Mouse (Mus musculus): ENCODE measurements around the gene Chad.
A peak's percentile ranks its signal among the peaks of the same experiment; 100 is the strongest.

Chad gene

DNA sequence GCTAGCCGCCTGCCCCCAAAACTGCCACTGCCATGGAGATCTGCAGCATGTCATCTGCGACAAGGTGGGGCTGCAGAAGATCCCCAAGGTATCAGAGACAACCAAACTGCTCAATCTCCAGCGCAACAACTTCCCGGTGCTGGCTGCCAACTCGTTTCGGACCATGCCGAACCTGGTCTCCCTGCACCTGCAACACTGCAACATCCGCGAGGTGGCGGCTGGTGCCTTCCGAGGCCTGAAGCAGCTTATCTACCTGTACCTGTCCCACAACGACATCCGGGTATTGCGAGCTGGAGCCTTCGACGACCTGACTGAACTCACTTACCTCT lies 268 bp downstream of the Chad start:
- DNase-seq (ENCODE audit: extremely low spot score), result no peak

DNA sequence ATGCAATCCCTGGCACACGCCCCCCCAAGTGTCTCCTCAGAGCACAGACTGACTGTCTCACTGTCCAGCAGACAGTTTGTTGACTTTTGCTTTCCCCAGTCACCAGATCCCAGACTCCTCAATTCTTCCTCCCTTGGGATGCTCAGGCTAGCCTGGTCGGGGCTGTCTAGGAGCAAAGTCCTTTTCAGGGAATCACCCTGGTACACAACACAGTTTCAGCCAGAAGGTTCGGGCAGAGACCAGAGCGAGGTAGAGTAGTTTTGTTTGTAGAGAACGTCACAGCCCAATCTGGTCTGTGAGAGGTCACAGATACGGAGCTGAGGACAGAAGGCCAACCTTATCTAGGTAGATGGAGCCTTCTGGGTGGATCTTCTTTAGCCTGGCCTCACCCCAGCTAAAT lies 1.7 kb downstream of the Chad start:
- DNase-seq (ENCODE audit: extremely low spot score), result no peak

DNA sequence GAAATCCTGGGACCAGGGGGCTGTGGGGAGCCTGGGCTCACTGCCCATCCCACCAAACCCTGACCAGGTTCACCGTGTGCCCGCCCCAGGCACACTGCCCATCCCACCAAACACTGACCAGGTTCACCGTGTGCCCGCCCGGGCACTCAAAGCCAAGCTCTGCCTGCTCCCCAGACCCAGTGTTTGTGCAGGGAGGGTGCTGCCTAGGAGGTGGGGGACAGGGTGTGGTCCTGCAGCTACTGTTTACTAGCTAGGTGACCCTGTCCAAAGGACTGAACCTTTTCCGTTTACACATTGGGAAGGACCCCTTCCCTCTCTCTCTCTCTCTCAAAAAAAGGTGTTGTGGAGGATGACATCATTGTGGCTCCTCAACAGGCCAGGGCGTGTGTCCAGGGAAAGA lies 2.5 kb downstream of the Chad start:
- no peak for DNase-seq (ENCODE audit: extremely low spot score)

DNA sequence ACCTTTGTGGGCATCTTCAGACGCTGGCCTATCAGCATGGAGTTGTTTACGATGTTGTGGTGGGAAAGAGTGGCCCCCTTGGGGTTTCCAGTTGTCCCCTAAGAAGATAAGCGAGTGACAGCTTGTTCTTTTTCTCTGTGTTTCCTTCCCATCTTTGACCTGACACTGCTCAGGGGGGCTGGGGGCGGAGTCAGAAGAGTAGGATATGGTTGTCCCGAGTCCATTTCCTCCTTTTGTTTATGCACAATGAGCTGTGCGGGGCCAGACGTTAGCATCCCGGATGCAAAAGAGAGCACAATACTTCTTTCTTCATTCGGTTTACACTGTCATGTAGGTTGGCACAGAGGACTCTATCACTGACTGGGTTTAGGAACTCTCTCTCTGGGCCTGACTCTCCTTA lies 5.8 kb downstream of the Chad start:
- no peak for DNase-seq (ENCODE audit: extremely low spot score)

DNA sequence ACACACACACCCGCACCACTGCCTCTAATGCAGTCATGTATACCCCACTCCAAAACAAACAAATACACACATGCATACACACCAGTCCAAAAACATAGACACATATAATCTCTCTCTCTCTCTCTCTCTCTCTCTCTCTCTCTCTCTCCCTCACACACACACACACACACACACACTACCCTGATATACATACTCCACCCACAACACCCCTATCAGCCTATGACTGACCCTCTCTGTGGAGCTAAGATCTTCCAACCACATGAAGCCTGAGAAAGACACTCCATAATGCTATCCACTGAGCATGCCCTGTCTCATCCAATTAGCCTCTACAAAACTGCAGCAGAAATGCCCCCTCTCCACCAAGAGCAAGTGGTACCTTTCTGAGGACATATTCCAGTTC lies 7.0 kb downstream of the Chad start:
- DNase-seq (ENCODE audit: extremely low spot score), result no peak

DNA sequence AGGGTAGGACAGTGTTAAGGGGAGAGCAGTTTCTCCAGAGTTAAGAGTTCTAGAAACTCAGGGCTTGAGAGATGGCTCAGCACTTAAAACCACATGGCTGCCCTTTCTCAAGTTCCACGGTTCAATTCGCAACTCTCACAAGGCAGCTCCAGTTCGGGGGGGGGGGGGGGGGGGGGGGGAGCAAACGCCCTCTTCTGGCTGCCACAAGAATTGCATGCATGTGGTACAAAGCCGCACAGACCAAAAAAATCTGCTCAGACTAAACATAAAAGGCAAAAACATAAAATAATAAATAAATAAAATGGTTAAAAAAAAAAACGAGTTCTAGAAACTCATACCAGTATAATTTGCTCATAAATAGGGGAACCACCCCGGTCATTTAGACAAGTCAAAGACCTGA lies 9.7 kb downstream of the Chad start:
- no peak for DNase-seq (ENCODE audit: extremely low spot score)

DNA sequence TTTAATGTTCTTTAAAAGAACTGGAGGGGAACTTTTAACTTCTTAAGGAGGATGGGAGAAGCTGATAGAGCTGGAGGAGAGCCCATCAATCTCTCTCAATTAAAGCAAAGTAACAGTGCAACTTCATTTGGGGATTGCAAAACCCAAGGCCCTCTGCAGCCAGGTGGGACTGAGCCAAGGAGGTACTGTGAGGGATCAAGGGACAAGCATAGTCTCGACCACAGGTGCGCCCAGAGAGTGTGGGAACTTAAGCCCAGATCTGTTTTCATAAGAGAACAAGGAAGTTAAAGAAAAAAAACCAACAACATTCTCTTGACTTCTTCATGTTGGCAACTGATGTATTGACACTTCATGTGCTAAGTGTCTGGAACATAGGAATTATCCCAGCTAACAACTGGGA lies 10.2 kb downstream of the Chad start:
- no peak for DNase-seq (ENCODE audit: extremely low spot score)

DNA sequence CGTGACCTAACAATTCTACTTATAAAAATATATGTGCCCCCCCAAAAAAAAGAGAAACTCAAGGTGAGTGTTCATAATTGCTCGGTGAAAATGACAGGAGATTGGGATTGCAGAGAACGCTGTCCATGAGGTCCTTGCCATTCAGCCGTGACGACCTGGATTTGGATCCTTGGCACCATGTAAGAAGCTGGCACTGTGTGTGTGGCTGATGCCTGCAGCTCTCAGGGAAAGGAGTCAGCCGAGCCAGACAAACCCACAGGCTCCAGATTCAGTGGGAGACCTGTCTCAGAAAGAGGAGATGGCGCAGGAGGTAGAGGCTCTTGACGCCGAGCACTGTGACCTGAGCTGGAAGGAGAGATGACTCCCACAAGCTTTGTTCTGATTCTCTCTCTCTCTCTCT lies 11.5 kb downstream of the Chad start:
- no peak for DNase-seq (ENCODE audit: extremely low spot score)

DNA sequence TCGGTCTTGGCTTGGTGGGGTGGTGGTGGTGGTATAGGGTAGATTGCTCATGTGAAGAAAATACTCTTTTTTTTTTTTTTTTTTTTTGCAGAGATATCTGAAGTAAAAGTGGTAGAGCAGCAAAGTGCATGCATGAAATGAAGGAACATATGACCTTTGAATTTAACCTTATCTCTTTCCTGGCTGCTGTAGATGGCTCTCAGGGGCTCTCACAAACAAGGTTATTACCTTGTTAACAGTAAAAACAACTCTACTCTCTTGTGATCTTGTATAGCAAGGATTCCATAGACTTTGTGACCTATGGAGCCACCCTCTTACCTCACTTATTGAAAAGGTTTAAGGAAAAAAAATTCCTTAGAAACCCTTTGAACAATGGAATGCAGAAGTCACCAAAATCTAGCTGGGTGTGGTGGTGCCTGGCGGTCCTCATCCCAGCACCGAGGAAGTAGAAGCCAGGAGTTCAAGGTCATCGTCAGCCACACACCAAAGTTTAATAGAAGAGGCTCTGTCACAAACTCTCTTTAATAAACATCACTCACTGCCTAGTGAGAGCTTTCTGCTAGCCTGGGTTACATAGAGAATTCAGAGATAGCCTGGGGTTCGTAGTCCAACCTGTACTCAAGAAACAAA lies 15.4 kb downstream of the Chad start:
- no peak for DNase-seq (ENCODE audit: extremely low spot score)

DNA sequence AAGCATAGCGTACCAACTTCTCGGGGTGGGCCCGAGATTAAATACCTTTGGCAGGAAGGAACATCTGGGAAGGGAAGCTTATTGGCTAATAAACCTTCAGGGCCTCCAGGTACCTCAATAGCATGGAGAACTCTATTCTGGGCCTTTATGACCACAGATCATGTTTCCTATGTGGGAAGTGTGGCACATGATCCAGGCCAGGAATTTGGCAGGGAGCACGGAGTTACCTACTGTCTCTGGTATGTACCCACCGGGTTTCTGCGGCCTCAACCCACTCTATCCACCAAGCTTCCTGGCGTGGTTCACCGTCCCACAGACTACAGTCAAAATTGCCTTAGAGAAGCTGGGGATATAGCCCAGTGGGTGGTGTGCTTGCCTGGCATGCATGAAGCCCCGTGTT lies 20.2 kb downstream of the Chad start:
- no peak for DNase-seq (ENCODE audit: extremely low spot score)

DNA sequence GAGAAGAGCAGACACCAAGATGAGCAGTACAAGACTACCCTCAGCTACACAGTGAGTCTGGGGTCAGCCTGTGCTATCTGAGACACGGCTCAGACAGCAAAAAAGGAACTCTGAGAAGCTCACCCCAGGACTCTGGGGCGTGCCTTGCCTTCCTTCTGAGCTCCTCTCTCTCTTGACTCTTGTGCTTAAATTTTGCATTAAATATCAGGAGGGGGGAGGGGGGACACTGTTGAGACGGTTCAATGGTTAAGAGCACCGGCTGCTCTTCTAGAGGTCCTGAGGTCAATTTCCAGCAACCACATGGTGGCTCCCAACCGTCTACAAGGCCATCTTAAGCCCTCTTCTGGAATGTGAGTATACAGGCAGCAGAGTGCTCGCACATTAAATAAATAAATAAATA lies 22.7 kb downstream of the Chad start:
- no peak for DNase-seq (ENCODE audit: extremely low spot score)

DNA sequence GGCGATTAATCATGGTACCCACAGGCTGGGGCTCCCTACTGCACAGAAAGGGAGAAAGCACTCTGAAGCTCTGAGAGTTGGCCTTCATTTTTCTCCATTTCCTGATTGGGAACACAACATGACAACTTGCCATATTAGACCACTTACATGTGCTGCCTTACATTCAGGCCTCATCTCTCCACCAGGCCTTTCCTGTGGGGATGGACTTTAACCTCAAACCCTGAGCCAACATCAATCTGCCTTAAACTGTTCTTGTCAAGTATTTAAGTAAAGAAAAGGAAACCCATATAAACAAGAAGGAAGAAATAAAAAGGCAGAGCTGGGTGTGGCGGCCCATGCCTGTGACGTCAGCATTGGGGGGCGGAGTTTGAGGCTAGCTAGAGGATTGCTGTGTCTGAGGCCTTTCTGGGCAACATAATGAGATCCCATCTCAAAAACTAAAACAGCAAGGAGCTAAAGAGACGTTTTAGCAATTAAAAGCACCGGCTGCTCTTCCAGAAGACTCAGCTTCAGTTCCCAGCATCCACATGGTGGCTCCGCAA lies 31.5 kb downstream of the Chad start:
- no peak for DNase-seq (ENCODE audit: extremely low spot score)

DNA sequence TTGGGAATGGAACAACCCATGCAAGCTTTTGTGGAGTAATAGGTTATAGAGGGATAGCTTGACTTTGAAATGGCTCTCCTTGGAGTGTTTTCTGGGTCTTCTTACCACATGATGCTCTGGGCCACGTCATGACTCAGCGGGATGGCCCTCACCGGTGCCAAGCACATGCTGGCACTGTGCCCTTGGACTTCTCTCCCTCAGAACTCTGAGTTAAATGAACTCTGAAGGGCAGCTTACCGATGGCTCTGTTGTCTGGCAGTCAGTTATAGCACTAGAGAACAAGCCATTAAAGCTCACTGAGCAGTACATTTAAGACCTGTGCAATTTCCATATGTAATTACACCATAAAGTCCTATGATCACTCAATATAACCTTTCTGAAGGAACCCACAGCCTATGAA lies 32.5 kb downstream of the Chad start:
- no peak for DNase-seq (ENCODE audit: extremely low spot score)

DNA sequence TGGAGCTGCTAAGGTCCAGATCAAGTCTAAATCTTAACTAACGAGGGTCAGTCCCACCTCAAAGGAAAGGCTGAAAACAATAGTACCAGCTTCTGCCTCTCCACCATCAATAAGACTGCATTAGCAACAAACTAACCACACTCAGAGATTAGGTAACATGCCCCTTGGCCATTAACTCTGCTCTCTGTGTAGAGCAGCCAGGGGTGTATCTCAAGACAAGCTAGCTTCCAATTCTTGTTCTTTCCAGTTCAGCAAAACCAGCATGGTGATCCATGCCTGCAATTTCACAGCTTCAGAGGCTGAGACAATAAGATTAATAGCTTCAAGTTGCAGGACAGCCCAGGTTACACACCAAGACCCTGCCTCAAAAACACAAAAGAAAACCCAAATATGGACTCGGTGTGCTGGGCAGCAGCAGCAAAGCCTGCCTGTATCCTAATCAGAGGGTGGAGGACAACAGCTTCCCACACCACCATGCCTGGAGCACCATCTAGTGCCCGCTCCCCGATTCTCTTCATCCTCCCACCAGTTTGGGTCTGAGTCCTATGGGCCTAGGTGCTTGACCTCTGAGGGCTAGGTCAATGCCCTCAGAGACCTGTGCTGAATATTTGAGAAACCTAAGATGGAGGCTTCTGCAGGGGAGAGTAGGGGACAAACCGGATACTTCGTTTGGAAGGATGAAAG lies 33.7 kb downstream of the Chad start:
- no peak for DNase-seq (ENCODE audit: extremely low spot score)

DNA sequence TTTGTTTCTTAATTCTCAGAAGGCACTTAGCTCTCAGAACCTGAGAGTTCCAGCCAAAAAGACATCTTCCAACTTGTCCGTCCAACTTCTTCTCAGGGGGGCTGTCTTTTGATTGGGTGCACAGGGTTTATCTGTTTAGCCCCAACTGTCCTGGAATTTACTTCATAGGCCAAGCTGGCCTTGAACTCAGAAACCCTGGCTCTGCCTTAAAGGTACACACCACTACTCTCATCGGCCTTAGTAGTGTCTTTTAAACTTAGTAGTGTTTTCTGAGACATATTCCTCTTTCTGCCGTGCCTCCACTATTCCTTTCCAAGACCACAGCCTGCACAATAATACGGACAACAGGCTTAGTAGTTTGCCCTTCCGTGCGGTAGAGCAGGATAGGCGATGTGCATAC lies 35.6 kb downstream of the Chad start:
- DNase-seq (ENCODE audit: extremely low spot score), result no peak

DNA sequence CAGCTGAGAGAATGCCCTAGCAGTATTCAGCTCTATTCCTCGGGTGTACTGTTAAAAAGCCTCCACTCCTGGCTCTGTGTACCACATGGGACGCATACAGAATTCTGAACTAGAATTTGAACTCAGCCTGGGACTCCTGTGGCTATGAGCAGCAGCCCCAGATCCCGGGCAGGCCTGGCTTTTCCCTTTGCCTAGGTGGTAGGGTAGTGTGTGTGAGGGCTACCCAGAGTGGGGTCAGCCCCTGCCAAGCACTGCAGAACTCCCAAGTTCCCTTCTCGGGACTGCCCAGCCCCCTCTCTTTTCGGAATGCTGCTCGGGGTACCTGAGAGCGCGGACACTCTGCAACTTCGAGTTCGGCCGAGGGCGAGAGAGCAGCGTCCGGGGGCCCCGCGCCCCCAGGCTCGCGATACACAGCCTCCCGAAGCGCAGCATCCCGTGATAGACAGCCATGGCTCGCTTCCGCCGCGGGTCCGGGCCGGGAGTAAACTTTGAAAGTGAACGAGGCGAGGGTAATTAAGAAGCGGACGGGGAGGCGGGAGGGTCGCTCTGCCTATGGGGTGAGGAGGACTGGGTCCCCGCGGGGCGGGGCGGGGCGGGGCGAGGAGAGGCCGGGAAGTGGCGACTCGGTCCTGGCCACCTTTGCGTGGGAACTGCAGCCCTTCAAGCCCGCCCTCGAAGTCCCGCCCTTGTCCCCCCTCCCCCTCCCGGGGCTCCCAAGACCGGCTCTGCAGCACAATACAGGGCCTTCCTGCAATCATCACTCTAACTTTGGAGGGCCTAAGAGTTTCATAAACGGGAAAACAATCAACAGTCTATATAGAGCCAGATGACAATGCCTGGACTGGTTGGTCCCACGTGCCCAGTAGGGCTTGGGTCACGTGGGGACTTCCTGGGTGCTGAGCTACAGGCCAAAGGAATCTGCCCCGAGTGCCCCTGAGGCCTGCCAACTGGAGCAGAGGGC lies 36.8 kb downstream of the Chad start, which contains the start of gene Acsf2:
Gene Acsf2, minus strand, starts transcription at position 551 of the 961 bp plus-strand sequence.
- DNase-seq (ENCODE audit: extremely low spot score), result peak; percentile 92

DNA sequence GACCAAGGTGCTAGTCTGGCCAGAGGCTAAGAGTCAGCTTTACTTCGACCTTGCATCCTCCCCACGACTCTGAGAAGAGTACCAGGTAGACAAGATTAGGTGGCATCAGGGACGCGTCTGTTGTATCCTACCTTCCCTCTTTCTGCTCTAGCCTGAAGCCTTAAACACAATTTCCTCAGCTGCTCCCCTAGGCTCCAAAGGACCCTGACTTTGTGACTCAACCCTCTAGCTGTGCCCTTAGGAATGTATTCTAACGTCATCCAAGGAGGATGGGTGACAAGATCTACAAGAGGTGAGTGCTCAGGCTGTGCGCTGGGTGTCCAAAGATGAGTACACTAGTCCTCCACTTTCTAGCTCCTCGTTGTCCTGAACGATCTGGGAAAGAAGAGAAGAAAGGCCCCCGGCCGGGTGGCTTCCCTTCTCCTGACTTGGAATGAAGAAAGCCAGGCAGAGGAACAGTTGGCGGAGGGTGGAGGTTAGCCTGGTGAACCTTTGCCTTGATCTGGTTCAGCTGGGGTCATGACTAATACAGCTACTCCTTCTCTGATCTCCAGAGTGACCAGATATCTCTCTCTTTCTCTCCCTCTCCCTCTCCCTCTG lies 37.6 kb downstream of the Chad start:
- no peak for DNase-seq (ENCODE audit: extremely low spot score)

DNA sequence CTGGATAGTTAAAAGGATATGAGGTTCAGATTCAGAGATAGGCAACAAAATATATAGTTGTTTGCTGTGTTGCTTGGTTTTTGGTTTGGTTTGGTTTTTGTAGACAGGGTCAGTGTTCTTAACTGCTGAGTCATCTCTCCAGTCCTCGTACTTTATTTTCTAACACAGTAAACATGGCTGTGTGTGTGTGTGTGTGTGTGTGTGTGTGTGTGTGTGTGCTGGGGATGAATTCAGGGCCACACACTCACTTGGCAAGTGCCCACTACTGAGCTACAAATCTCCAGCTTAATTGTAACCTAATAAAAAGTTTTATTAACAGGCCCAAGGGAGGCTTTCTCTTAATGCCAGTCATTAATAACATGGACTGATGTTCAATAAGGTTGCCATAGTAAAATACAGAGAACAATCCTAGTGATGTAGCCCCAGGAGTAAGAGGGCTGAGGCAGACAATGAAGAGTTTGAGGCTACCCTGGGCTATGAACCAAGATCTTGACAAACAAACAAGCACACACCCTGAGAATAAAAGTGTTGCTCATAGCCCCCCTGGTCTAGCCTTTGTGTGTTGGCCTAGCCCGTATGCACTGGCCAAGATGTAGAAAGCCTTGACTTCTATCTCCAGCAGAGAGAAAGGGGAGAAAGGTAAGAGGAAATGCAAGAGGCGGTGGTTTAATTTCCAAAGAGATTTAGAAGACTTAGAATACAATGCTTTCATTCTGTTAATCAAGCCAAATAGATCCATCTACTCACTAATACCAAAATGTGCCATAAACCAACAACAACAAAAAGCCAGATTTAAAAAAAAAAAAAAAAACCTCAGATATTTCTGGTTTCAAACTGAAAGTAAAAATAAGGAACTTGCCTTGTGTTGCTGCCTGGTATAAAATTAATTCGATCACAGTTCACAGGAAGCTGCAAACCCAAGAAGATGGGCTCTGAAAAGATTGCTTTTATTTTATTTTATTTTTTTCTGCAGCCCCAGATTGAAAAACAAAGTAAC lies 46.2 kb downstream of the Chad start:
- no peak for DNase-seq (ENCODE audit: extremely low spot score)

DNA sequence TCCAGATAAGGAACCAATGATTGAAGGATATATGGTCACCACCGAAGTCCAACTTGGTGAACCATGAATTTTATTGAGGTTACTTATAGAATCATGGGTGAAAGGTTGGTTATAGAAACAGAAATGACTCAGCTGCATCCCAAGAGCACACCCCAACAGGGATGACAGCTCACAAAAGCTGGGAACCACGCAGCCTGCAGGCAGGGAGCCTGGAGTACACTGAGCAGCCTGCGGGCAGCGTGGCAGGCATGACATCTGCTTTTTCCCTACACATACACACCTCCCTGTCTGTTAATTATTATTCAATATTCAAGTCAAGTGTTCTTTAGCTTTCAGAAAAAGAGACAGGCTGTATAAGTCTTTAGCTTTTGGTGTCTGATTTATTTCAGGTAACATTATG lies 49.8 kb downstream of the Chad start:
- DNase-seq (ENCODE audit: extremely low spot score), result no peak

DNA sequence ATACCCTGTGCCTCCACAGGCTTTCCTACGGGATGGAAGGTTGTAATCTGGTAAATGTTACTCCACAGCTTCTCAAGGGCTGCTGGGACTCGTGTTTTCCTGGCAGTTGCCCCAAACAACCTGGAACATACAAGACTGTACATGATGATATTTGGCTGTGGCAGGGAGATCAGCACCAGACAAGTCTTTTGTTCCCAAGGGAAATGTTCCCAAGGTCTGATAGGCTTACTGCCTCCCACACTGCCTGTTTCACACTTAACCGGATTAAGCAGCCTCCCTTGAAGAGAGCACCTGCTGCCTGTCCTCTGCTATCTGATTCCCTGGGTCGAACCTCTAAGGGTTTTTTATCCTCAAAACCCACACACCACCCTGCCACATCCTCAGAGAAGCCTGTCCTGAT lies 50.6 kb downstream of the Chad start:
- DNase-seq (ENCODE audit: extremely low spot score), result no peak

DNA sequence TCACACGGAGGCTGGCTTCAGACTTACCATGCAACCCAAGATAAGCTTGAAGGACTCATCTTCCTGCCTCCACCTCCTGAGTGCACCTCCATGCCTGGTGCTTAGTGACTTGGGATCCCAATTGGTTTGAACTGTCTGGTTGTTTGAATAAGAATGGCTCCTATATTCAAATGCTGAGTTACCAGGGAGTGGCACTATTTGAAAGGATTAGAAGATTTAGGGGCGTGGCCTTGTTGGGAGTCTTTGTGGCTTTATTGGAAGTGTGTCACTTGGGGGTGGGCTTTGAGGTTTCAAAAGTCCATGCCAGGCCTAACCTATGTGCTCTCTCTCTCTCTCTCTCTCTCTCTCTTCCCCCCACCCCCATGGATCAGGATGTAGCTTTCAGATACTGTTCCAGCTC lies 52.8 kb downstream of the Chad start:
- DNase-seq (ENCODE audit: extremely low spot score), result no peak
